Mouse (Mus musculus): ENCODE results near the gene Mrpl23. TPM values are rescaled to one million over a fixed set of nuclear protein-coding genes. Genes with fewer than 3 reads are reported as not detected.

Mrpl23 gene
- polyA plus RNA-seq, 1 experiment from 2014 or later: 12.0 TPM

GRCm38 (mm10) chr7:142561856-142562404 lies 29.4 kb downstream of the Mrpl23 start:
- peak overlapping the region; percentile 31; the same call in 1 of the 2 replicates for H3K9ac ChIP-seq
- peaks cover 71% of the 10 kb centered on the region for H3K4me1 ChIP-seq (replicated peaks)
- no peak overlapping the region for H3K4me2 ChIP-seq
- no peak overlapping the region for H3K4me3 ChIP-seq
- no peaks in the 10 kb centered on the region for H3K27me3 ChIP-seq (replicated peaks)
- no peaks in the 10 kb centered on the region for H3K9me3 ChIP-seq (replicated peaks)
- no peaks in the 10 kb centered on the region for H3K36me3 ChIP-seq
- H3K27ac ChIP-seq (ENCODE audit: poor library complexity, severe bottlenecking): peak overlapping the region; percentile 67; the same call in 1 of the 2 replicates
- ATAC-seq (ENCODE audit: insufficient number of reproducible peaks, low FRiP score): no peak
- WGBS: 63% methylated on average over 4 of the region's 4 CpGs

- Histone ChIP-seq H3K27ac (ENCODE audit: poor library complexity, severe bottlenecking) (no peak overlapping the region), H3K4me1 (replicated peaks) (peaks cover 71% of the 10 kb centered on the region), H3K36me3 (no peaks in the 10 kb centered on the region), H3K9ac (peak overlapping the region; percentile 28; the same call in 1 of the 2 replicates), H3K9me3 (replicated peaks) (no peaks in the 10 kb centered on the region), H3K4me3 (no peak overlapping the region), H3K4me2 (no peak overlapping the region), H3K27me3 (replicated peaks) (no peaks in the 10 kb centered on the region)
- no peak for ATAC-seq (ENCODE audit: insufficient number of reproducible peaks, low FRiP score)
- WGBS: 32% methylated on average over 6 of the region's 6 CpGs
Measured at GRCm38 (mm10) chr7:142563168-142563567, 30.7 kb downstream of the Mrpl23 start.

- Histone ChIP-seq H3K27ac (ENCODE audit: poor library complexity, severe bottlenecking) (0 out of 2 replicates have a peak overlapping the region, but pooled peaks have one; percentile 30), H3K9ac (no peak overlapping the region), H3K4me1 (replicated peaks) (peaks cover 84% of the 10 kb centered on the region)
Measured at GRCm38 (mm10) chr7:142564955-142565643, 32.6 kb downstream of the Mrpl23 start.

GRCm38 (mm10) chr7:142566512-142566911 lies 34.0 kb downstream of the Mrpl23 start:
- no peak overlapping the region for H3K4me3 ChIP-seq
- no peak overlapping the region for H3K9ac ChIP-seq
- no peaks in the 10 kb centered on the region for H3K27me3 ChIP-seq (replicated peaks)
- 76% methylated on average over 9 of the region's 9 CpGs for WGBS
- ATAC-seq (ENCODE audit: insufficient number of reproducible peaks, low FRiP score): no peak
- no peaks in the 10 kb centered on the region for H3K9me3 ChIP-seq (replicated peaks)
- no peaks in the 10 kb centered on the region for H3K36me3 ChIP-seq
- no peak overlapping the region for H3K4me2 ChIP-seq
- H3K27ac ChIP-seq (ENCODE audit: poor library complexity, severe bottlenecking): peak overlapping the region; percentile 50
- H3K4me1 ChIP-seq (replicated peaks): peaks cover 84% of the 10 kb centered on the region

More at GRCm38 (mm10) chr7:142564955-142565643, 32.6 kb downstream of the Mrpl23 start:
- H3K36me3 ChIP-seq: no peaks in the 10 kb centered on the region
- H3K4me2 ChIP-seq: no peak overlapping the region
- no peaks in the 10 kb centered on the region for H3K27me3 ChIP-seq (replicated peaks)
- H3K4me3 ChIP-seq: no peak overlapping the region
- no peak for ATAC-seq (ENCODE audit: insufficient number of reproducible peaks, low FRiP score)
- H3K9me3 ChIP-seq (replicated peaks): no peaks in the 10 kb centered on the region
- 55% methylated on average over 11 of the region's 11 CpGs for WGBS

GRCm38 (mm10) chr7:142568985-142569384 lies 36.5 kb downstream of the Mrpl23 start:
- WGBS: 27% methylated on average over 8 of the region's 8 CpGs
- Histone ChIP-seq H3K9ac (no peak overlapping the region), H3K4me3 (no peak overlapping the region), H3K4me2 (no peak overlapping the region), H3K27ac (ENCODE audit: poor library complexity, severe bottlenecking) (peak overlapping the region; percentile 98), H3K36me3 (no peaks in the 10 kb centered on the region), H3K9me3 (replicated peaks) (no peaks in the 10 kb centered on the region), H3K27me3 (replicated peaks) (no peaks in the 10 kb centered on the region), H3K4me1 (replicated peaks) (peaks cover 87% of the 10 kb centered on the region)
- peak; percentile 73 for ATAC-seq (ENCODE audit: insufficient number of reproducible peaks, low FRiP score)

- Histone ChIP-seq H3K9me3 (replicated peaks) (no peaks in the 10 kb centered on the region), H3K4me1 (replicated peaks) (peaks cover 94% of the 10 kb centered on the region), H3K4me2 (no peak overlapping the region), H3K27ac (ENCODE audit: poor library complexity, severe bottlenecking) (peak overlapping the region; percentile 98), H3K27me3 (replicated peaks) (no peaks in the 10 kb centered on the region), H3K36me3 (no peaks in the 10 kb centered on the region), H3K9ac (no peak overlapping the region), H3K4me3 (no peak overlapping the region)
- no peak for ATAC-seq (ENCODE audit: insufficient number of reproducible peaks, low FRiP score)
- 59% methylated on average over 9 of the region's 9 CpGs for WGBS
Measured at GRCm38 (mm10) chr7:142570565-142570964, 38.1 kb downstream of the Mrpl23 start.

- peak overlapping the region; percentile 44 for H3K9ac ChIP-seq
- 0 out of 2 replicates have a peak, but pooled peaks cover 7% of the 10 kb centered on the region for H3K36me3 ChIP-seq
- 36% methylated on average over 16 of the region's 16 CpGs for WGBS
- H3K4me1 ChIP-seq (replicated peaks): peaks cover 96% of the 10 kb centered on the region
- H3K27me3 ChIP-seq (replicated peaks): no peaks in the 10 kb centered on the region
- no peak for ATAC-seq (ENCODE audit: insufficient number of reproducible peaks, low FRiP score)
- H3K9me3 ChIP-seq (replicated peaks): no peaks in the 10 kb centered on the region
- H3K4me2 ChIP-seq: 0 out of 2 replicates have a peak overlapping the region, but pooled peaks have one; percentile 8
- H3K27ac ChIP-seq (ENCODE audit: poor library complexity, severe bottlenecking): peak overlapping the region; percentile 98
- H3K4me3 ChIP-seq: no peak overlapping the region
Measured at GRCm38 (mm10) chr7:142571458-142572220, 39.2 kb downstream of the Mrpl23 start.

- H3K4me2 ChIP-seq: 0 out of 2 replicates have a peak overlapping the region, but pooled peaks have one; percentile 8
- 25% methylated on average over 7 of the region's 7 CpGs for WGBS
Measured at GRCm38 (mm10) chr7:142572343-142572742, 39.9 kb downstream of the Mrpl23 start.

GRCm38 (mm10) chr7:142572992-142573391 lies 40.5 kb downstream of the Mrpl23 start:
- Histone ChIP-seq H3K27ac (ENCODE audit: poor library complexity, severe bottlenecking) (peak overlapping the region; percentile 98), H3K27me3 (replicated peaks) (no peaks in the 10 kb centered on the region), H3K4me1 (replicated peaks) (peaks cover 83% of the 10 kb centered on the region), H3K4me2 (no peak overlapping the region), H3K9me3 (replicated peaks) (no peaks in the 10 kb centered on the region), H3K36me3 (0 out of 2 replicates have a peak, but pooled peaks cover 7% of the 10 kb centered on the region), H3K4me3 (no peak overlapping the region), H3K9ac (peak overlapping the region; percentile 42)
- WGBS: 24% methylated on average over 6 of the region's 6 CpGs
- no peak for ATAC-seq (ENCODE audit: insufficient number of reproducible peaks, low FRiP score)

More at GRCm38 (mm10) chr7:142572343-142572742, 39.9 kb downstream of the Mrpl23 start:
- Histone ChIP-seq H3K27ac (ENCODE audit: poor library complexity, severe bottlenecking) (peak overlapping the region; percentile 98), H3K4me1 (replicated peaks) (peaks cover 89% of the 10 kb centered on the region), H3K9me3 (replicated peaks) (no peaks in the 10 kb centered on the region), H3K27me3 (replicated peaks) (no peaks in the 10 kb centered on the region), H3K9ac (peak overlapping the region; percentile 44), H3K4me3 (no peak overlapping the region), H3K36me3 (0 out of 2 replicates have a peak, but pooled peaks cover 7% of the 10 kb centered on the region)
- ATAC-seq (ENCODE audit: insufficient number of reproducible peaks, low FRiP score): no peak

- WGBS: 19% methylated on average over 3 of the region's 3 CpGs
- Histone ChIP-seq H3K36me3 (0 out of 2 replicates have a peak, but pooled peaks cover 7% of the 10 kb centered on the region), H3K4me3 (no peak overlapping the region), H3K4me1 (replicated peaks) (peaks cover 80% of the 10 kb centered on the region), H3K9ac (no peak overlapping the region), H3K9me3 (replicated peaks) (no peaks in the 10 kb centered on the region), H3K4me2 (peak overlapping the region; percentile 67), H3K27ac (ENCODE audit: poor library complexity, severe bottlenecking) (peak overlapping the region; percentile 98), H3K27me3 (replicated peaks) (no peaks in the 10 kb centered on the region)
- ATAC-seq (ENCODE audit: insufficient number of reproducible peaks, low FRiP score): peak; percentile 29; the same call in 1 of the 2 replicates
Measured at GRCm38 (mm10) chr7:142574155-142574660, 41.7 kb downstream of the Mrpl23 start.

Data from heart, embryonic 12.5 days (tissue).